Mouse (Mus musculus): ENCODE measurements around the gene Gatd1. TPM values are rescaled to one million over a fixed set of nuclear protein-coding genes. Genes with fewer than 3 reads are reported as not detected.
"Not testable (repeated sequence)": the region's sequence is repeated elsewhere in the genome, so short reads cannot be mapped to it uniquely, and the experiment has no call there.

Gene Gatd1
- total RNA-seq, 2 experiments from 2014 or later: 25.5 to 35.3 TPM

DNA sequence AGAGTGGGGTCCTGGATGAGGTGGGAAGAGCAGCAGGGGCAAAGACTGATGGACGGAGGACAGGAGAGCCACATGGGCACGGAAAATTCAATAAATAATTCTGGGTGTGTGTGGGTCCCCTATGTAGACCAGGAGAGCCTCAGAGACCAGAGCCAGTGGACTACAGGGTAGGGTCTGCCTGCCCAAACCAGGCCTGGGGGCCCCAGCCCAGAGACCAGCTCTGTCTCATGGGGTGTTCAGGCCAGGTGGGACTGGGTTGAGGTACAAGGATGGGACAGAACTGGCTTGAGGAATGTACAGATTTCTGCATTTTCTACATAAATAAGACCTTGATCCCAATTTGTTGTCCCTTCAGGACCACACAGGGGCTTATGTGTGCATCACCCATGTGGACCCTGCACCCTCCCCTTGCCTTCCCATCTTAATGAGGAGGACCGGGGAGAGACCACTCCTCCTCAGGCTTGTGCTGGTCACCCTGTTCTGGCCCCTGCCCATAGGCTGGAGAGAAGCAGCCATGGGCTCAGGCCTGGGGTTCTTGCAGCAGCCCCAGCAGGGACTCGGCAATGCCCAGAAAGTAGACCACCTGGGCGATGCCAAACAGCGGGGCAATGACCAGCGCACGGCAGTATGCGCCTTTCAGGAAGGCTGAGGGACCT, 16.8 kb upstream of the Gatd1 start:
- DNase-seq (ENCODE audit: low spot score in 2 of 2): no peak

DNA sequence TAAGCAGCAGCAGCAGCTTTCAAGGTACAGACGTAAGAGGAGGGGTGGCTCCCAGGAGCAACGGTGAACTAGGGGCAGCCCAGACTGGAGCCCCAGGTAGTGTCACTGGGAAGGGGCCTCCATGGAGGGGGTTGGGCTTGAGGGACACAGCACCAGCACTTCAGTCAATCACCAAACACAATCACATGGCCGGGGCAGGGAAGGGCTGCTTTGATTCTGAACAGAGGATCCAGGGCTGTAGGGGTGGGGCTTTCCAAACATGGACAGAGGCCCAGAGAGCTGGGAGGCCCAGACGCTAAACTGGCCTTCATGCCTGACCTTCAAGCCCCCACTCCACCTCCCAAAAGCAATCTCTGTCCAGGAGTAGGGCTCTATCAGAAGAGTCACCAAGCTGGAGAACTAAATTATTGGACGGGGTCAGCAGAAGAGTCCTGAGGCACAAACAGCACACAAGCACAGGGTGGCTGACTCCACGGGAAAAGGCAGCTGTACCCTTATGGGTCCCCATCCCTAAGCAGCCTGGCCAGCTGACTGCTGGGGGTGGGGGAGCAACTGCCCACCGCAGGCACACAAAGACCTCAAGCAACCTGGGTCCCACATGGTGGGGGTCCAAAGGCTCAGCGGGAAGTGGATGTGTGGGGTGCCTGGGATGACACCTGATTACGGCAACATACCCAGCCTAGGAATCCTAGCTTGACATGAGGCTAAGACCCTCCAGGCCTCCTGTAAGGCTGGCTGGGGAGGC, 16.1 kb upstream of the Gatd1 start:
- DNase-seq (ENCODE audit: low spot score in 2 of 2): no peak

DNA sequence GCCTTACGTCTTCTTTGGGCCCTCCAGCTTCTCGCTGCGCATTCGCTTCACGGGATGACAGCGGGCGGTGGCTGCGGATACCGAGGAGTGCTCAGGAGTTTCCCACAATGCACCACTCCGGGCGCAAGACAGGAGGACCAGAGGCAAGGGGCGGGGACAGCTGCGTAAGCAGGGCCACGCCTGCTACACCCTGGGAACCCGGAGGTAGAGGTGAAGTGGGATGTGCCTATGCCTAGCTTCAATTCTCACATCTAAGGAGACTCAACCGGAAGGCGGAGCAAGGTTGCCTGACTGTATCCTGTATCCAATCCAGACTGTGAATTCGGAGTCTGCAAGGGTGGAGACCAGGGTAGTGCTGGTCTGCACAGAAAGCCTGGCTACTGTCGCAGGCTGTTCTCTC, 15.4 kb upstream of the Gatd1 start, which contains the start of gene Cend1:
TSS of gene Cend1 (minus strand) at position 182 of the 400 bp plus-strand sequence.
- DNase-seq (ENCODE audit: low spot score in 2 of 2): no peak

DNA sequence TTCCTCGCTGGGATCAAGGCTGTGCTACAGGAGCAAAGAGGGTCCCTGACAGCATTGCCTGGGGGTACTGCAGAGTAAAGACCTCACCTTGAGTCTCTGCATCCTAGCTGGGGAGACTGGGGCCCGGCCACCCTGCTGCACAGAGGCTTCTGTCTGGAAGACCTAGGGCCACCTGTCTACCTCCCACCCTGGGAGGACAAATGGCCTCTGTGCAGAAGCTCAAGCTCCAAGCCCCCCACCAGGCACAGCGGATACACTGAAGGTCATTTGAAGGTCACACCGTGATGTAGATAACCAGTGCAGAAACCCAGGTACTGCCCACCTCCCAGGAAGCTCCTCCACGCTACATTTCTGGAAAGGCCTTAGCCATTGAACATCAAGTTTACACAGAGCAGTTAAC, 14.8 kb upstream of the Gatd1 start:
- DNase-seq (ENCODE audit: low spot score in 2 of 2): no peak

DNA sequence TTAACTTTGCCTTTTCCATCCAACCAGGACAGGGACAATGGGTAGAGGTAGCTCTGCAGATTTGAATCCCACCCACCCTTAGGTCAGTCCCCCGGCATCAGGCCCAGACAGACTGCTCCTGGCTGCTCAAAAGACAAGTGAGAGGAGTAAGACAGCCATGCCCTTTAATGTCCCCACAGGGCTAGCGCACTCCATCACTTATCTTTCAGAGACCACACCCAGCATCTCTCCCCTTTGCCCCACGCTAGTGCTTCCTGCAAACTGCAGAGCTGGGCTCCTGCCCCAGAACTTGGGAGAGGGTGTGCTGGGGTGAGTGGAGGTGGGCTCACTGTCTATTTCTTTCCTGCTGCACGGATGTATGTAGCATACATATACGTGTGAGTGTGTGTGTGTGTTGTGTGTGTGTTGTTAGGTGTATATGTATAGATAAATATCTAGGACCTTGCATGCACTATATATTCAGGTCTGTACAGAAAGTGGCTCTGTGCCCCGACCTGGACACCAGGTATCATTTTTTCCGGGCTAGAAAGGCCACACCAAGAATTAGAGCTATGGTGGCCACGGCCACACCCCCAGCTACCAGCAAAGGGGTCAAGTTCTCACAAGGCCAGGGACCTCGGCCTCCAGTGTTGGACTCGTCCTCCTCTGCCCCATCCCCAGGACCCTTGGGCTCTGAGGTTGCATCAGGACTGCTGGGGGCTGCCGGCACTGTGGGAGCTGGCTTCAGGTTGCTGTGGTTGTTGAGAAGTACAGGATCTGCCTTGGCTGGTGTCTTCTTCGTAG, 13.2 kb upstream of the Gatd1 start:
- DNase-seq (ENCODE audit: low spot score in 2 of 2): no peak

DNA sequence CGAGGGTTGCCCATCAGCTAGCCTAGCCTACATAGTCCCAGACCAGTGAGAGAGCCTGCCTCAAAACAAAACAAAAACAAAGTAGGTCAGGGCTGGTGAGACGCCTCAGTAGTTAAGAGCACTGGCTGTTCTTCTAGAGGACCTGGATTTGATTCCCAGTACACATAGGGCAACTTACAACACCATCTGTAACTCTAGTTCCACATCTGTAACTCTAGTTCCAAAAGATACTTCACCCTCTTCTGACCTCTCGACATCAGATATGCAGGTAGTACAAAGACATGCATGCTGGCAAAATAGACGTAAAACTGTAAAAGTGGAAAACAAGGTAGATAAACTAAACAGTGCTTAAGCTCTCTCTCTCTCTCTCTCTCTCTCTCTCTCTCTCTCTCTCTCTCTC, 9.9 kb upstream of the Gatd1 start:
- no peak for DNase-seq (ENCODE audit: low spot score in 2 of 2)

DNA sequence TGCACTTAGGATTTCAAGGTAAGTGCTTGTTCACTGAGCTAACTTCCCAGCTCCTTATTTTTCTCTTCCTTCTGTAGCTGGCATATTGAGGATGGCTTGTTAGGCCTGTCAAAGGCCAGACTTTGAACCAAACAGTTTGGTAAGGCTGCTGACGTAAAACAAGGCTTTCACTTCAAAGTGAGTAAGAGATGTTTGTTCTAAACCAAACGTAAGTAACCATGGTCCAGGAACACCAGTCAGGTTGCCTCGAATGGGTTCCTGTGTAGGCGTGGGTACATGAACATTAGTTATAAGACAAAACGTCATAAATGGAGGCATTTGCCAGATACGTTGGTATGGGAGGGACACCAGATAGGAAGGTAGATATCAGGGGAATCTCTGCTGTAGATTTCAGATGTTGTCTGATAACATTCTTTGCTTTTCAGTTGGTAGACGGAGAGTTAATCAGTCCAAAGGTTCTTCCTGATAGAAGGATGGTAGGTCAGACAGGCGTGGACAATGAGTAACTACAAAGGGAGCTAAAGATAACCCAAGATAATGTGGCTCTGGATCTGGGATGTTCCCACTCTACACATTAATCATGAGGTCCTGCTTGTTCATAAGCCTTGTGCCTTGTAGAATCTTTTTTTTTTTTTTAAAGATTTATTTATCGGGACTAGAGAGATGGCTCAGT, 6.2 kb upstream of the Gatd1 start:
- no peak for DNase-seq (ENCODE audit: low spot score in 2 of 2)

DNA sequence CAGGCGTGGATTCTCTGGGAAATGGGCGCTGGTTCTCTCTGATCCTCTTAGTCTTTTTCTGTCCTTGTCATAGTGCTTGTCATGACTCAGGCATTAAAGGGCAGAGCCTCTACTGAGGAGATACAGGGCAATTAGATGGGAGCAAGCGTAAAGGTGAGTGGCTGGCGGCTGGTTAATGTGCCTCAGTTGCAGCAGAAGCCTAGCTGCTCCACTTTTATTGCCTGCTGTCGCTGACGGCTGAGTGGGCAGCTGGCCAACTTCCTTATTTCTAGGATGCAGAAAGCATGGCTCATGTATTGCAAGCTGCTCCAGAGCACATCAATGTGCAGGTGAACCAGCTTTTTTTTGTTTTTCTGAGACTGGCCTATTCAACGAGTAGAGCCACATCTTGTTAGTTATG, 5.0 kb upstream of the Gatd1 start:
- DNase-seq (ENCODE audit: low spot score in 2 of 2): no peak

DNA sequence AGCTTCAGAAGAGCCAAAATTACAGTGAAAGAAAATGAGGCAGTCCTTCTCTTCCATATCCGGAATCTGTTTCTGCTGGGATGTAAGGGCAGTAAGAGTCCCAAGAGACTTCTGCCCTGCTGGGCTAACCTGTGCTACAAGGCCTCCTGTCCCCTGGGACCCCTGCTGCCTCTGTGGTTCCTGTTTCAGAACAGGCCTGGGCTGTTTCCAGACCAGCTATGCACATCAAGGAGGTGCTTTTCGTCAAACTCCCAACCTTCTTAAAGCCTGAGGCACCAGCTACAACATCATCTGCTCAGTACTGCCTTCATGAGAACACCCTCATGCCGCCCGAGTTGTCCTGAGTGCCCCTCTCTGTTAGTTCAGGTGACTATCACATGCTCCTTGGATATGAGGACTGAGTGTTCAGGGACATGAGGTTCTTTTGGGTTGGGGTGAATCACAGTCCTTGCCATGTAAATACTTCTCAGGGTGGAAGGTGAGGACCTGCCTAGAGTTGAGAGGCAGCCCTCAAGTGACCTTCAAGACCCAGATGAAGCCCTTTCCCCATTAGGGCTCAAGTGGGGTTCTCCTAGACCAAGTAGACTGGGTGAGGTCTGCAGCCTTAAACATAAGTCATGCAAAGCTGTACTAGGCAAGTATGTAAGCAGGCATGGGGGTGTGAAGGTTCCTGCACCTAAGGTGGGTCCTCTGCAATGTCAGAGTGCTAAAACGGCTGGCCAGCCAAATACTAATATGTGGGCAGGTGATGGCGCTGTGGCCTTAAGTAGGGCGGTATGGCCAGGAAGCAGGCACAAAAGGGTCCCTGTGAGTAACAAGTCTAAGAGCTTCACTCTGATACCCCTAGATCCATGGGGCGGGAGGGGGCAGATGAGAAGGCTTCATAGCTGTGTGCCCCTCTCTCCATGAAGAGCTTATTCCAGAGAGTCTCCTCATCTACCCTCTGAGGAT, 4.1 kb upstream of the Gatd1 start:
- DNase-seq (ENCODE audit: low spot score in 2 of 2): no peak

DNA sequence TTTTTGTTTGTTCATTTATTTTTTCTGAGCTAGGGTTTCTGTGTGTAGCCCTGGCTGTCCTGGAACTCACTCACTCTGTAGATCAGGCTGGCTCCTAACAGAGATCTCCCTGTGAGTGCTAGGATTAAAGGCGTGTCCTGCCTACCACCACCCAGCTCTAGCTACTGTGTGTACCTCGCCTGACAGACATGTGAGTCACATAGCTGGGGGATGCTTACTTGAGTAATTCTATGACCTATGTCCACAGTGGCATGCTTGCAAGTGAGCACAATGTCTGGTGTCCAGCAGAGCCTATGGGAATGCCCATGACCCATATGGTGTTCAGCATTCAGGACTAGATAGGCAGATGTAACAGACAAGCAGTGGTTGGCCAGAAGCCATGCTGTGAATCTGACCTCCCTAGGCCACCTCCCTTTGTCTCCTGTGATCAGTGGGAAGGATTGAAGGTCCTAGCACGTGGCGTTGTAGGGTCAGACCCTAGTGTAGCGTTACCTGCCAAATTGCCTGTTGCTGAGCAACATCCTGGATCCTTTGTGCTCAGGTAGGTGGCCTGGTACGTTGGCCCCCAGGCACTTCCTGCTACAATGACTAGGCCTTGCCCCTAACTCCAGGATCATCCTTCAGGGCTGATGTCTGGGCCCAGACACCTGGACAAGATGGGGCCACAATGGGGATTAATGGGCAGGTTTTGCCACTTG, 2.4 kb upstream of the Gatd1 start:
- no peak for DNase-seq (ENCODE audit: low spot score in 2 of 2)

DNA sequence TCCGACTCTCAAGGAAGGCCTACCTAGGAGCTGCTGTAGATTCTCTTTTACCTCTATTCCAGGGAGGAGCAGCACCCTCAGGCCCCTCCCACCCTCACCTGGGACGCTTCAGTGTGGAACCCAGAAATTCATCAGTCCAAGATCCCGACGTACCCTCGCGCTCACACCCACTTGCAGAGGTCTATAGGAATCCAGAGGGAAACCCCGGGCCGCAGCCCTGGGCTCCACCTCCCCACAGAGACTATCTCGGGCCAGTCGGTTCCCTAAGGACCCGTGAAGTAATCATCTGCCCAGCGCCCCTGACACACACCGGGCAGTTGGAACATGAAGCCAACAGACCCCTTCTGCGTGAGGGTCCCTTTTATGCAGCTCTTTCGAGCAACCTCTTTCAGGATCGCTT, 605 bp downstream of the Gatd1 start:
- no peak for DNase-seq (ENCODE audit: low spot score in 2 of 2)

DNA sequence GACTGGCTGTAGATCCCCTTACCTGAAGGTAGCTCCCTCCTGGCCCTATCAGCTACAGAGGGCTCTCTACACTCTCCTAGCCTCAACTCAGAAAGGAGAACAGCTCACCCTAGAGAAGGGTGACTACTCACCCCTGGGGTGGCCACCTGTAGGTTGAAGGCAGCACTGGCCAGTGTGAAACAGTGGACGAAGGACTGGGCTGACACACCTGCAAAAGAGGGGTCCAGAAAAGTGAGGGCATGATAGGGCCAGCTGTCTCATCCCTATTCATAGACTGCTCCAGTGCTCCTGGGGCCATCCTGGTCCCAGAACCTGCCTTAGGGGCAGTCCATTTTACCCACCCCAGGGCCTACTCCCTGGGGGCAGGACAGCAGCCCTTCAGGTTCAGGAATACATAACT, 2.3 kb downstream of the Gatd1 start:
- DNase-seq (ENCODE audit: low spot score in 2 of 2): no peak

DNA sequence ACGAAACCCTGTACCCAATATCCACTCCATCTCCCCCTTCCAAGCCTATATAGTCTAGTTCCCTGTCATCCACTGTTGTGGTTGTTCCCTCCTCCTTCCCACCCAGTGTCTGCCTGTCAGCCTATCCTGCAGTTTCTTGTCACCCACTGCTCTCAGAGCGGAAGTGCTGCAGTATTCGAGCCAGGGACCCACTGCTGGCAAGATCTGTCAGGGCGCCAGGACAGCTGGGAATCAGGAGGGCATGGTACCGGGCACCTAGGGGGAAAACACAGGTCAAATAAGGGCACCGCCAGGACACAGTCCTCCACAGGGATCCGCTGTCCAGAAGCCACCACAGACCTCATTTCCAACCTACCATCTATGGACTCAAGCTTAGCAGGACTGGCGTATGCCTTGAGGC, 3.3 kb downstream of the Gatd1 start:
- DNase-seq (ENCODE audit: low spot score in 2 of 2): no peak

DNA sequence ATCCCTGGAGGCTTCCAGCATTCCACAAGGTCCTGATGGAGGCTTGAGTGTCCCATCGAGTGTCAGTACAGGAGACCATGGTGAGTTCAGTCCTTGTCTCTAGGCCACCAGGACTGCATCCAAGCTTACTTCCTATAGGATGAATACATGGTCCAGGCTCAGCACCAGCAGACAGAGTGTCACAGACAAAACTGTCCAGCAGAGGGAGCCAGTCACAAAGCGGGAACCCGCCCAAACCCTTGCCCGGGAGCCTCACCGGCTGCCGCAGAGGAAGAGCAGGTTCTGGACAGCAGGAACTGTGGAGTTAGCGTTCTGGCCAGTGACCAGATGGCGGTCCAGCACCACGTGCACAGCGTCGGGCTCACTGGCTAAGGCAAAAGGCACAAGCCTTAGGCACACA, 5.1 kb downstream of the Gatd1 start:
- peak; percentile 88 to 92 for DNase-seq (ENCODE audit: low spot score in 2 of 2)

DNA sequence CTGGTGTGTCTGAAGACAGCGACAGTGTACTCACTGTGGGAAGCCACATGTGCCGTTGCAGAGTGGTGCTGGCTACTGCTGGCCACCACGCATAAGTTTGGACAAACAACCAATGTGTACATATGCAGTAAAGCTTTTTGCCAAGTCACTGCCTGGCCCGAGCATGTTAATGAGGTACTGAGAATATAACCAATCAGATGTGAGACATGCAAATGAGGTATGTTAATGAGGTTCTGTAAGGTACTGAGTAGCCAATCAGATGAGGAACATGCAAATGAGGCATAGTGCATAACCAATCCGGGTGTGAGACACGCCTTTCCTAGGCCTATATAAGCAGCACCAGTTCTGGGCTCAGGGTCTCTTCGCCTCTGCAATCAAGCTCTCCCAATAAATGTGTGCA, 6.3 kb downstream of the Gatd1 start:
- not testable (repeated sequence) for DNase-seq (ENCODE audit: low spot score in 2 of 2)

DNA sequence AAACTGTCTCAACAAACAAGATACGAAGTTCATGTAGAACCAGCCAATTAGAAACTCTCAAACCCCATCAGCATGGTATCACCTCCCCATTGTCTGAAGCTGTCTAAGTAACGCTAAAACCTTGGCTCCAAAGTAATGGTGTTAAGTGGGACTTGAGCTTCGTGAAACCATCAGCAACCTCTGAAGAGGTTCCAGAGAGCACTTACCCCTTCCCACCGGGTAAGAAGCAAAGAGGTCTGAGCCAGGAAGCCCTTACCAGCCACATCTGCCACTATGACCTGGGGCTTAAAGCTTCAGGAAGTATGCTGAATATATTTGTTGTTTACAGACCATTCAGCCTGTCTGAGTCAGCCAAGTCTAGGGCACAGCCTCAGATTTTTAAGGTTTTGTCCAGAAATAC, 8.5 kb downstream of the Gatd1 start:
- no peak for DNase-seq (ENCODE audit: low spot score in 2 of 2)

DNA sequence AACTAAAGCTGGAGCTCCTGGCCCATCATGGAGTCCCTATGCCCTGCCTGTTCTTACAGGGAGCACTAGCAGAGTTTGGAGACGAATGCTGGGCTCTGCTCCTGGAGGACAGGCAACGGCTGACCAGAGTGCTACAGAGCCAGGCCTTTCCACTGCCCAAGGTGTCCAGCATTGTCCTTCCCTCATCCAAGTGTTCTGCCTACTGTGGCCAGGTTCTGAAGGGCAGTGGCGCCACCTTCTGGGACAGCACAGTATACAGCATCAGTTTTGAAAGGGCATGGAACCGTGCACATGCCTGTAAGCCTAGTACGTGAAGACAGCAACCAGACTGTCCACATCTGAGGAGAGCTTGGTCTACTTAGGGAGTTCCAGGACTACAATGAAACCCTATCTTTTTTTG, 10.6 kb downstream of the Gatd1 start:
- DNase-seq (ENCODE audit: low spot score in 2 of 2): peak; percentile 57 to 67

DNA sequence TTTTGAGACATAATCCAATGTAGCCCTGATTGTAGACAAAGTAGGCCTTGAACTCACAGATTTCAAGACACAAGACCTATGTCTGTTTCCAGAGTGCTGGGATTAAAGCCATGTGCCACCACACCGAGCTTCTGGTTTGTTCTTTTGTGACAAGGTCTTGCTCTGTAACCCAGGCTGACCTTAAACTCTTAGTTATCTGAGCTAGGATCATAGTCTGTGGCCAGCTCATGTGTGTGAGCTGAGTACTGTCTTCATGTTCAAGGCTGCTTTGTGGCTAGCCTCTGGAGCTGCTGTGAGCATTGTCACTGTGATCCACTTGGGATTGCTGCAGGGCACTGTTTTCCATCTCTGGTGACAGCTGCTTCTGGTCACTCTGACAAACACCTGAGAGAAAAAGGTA, 18.6 kb downstream of the Gatd1 start:
- no peak for DNase-seq (ENCODE audit: low spot score in 2 of 2)

DNA sequence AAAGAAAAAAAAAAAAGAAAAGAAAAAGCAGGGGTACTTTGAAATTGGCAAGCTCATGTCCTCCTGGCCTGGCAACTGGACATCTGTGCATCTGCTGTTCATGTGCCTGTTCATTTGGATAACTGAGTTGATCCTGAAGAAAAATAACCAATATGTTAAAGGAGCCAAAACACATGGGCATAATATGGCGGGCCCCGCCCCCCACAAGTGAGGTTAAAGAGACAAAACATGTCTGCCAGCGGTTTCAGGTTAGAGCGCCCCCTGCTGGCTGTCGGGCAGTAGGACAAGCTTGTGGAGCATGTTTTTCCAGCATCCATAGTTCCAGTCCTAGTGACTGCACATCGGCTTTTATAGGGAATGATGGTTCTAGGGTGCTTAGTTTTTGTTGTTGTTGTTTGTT, 19.2 kb downstream of the Gatd1 start:
- peak; percentile 67 to 73 for DNase-seq (ENCODE audit: low spot score in 2 of 2)

DNA sequence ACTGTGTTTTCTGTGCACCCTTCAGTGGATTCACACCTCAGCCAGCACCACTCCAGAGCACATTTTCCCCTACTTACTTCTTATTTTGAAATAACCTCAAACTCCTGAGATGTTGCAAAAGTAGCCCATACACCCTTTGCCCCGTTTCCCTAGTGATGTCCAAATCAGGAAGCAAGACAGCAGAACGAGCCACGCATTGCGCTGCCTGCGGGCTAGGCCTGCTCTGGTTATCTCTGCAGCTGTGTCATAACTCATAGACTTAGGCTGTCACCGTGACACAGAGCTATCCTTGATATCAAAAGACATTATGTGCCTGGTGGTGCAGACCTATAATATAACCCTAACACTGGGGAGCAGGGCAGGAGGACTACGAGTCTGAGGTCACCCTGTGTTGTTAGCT, 19.8 kb downstream of the Gatd1 start:
- DNase-seq (ENCODE audit: low spot score in 2 of 2): peak in 1 of 2 experiments; percentile 44

All from adrenal gland, adult 18-20 months (tissue).